Mouse (Mus musculus) NIH3T3 (cell line): ENCODE data around the gene Setdb1.

ENCODE experiments used
- DNase-seq: peaks from one replicate; pipeline ENCODE4 v3.0.0-alpha.2; 2012; ENCODE audit warnings: low read depth

Gene Setdb1

DNA sequence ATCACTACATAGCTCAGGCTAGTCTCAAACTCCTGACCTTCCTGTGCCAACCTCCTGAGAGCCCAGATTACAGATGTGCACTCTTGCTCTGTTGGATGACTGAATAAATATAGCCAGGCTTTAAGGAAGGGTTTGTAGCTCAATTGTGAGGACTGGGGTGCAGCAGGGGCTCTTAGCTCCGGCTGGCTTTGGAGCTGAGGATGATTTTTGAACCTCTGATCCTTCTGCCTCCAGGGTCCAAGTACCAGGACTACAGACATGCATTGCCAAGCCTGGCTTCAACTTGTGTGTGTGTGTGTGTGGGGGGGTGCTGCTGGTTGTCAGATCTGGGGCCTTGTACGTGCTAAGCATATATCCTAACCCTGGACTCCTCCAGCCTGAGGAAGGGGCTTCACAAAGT is 64.1 kb downstream of the Setdb1 start:
- DNase-seq = no peak

DNA sequence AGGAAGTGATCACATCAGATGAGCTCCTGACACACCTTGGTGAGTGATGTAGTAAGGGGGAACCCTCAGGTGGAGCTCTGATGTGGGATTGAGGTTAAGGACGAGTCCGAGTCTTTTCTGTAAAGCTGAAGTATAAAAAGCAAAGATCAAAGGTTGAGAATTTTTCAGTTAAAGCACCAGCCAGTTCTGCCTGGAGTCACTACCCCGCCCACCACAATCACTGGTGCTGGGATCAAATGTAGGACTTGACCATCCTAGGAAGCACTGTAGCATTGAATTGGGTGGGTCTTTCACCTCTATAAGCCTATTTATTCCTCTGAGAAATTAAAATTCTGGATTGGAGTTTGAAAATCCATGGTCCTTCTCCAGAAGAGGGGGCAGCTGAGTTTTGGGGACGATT is 66.0 kb downstream of the Setdb1 start:
- no peak for DNase-seq

- no peak for DNase-seq
These were observed 66.8 kb downstream of the Setdb1 start for GRCm38 (mm10) chr3:95290156-95290555.

GRCm38 (mm10) chr3:95289419-95289818 is 67.6 kb downstream of the Setdb1 start:
- DNase-seq = no peak

- no peak for DNase-seq
These were observed 69.5 kb downstream of the Setdb1 start for GRCm38 (mm10) chr3:95287541-95287940.

DNA sequence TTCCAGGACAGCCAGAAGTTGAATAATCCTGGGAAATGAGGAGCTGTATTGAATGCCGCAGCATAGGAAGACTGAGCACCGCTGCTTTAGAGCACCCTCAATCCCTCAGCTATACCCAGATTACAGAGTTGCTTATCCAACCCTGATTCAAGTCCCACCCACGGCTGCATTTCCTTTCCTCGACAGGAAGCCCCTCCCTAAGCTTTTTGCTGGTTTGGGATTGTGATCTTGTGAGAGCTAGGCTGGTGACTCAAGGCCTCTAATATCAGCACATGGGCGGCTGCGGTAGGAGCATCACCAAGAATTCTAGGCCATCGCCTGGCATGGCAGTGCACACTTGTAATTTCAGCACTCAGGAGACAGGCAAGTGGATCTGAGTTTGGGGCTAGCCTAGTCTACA is 70.5 kb downstream of the Setdb1 start:
- peak; percentile 36 for DNase-seq

DNA sequence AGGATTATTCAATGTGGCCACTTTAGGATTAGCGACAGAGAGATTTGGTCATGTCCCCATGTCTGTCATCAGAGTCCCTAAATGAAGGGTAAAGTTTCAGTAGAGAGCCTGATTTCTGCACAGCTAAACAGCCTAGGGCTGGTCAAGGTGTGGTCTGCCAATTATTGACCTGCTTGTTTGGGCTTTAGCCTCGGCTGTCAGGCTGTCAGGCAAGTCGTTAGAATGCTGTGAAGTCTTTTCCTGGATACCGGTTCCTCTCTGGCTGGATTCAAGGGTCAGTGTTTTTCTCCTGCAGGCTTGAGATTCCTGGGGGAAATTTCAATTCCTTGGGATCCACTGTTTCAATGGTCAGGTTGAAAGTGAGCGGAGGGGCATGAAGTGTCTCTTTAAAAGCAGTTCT is 71.0 kb downstream of the Setdb1 start:
- no peak for DNase-seq

- DNase-seq = no peak
These were observed 71.6 kb downstream of the Setdb1 start for GRCm38 (mm10) chr3:95285390-95285789.

GRCm38 (mm10) chr3:95284501-95285281 is 72.3 kb downstream of the Setdb1 start:
- no peak for DNase-seq

GRCm38 (mm10) chr3:95284062-95284461 is 72.9 kb downstream of the Setdb1 start:
- no peak for DNase-seq

- peak; percentile 49 for DNase-seq
These were observed 73.4 kb downstream of the Setdb1 start for GRCm38 (mm10) chr3:95283589-95283941.

GRCm38 (mm10) chr3:95282865-95283588 is 74.0 kb downstream of the Setdb1 start:
- peak; percentile 93 for DNase-seq

GRCm38 (mm10) chr3:95282381-95282864 is 74.6 kb downstream of the Setdb1 start:
- DNase-seq = peak; percentile 75

DNA sequence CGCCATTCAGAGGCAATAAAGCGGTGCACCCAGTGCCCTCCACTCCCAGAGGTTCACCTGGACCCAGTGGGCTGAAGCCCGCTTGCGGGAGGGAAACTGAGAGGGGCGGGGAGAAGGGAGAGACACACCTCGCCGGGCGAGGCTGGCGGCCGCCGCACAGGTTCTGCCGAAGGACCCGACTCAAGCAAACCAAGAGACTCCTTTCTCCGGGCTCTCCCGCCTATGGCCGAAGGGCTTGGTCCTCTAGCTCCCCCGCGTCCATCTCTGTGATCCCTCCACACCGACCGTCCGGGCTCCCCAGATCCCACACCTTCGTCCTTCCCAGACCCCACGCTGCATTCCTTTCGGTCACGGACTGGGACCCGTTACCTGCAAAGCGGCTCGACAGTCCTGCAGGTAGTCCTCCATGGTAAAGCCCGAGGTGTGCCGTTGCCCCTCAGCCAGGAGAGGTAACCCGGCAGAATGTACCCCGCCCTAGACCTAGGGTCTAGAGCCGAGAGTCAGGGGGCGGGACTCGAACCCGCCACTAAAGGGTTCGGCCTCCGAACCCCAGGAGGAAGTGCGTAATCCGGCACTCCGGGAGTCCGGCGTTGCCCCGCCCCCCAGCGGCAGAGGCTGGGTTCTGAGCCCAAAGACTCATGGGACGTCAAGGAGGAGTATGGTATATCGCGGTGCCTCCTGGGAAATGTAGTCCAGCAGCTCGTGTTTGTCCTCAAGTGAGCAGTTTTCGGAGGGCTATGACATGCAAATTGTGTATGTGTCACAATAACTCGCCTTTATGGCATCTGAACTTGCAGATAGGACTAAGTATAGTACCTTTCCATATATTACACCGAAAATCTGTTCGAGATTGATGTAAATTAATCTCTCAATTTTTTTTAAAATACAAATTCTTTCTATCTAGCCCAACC is 75.5 kb downstream of the Setdb1 start, which contains the start of the genes Mindy1 and Prune1:
Mindy1 (plus strand) TSS at position 130 of the 911 bp plus-strand sequence.
Prune1 (minus strand) TSS at position 861 of the 911 bp plus-strand sequence.
- peak; percentile 99 for DNase-seq

GRCm38 (mm10) chr3:95280747-95281146 is 76.3 kb downstream of the Setdb1 start:
- peak; percentile 71 for DNase-seq

GRCm38 (mm10) chr3:95277149-95277551 is 79.9 kb downstream of the Setdb1 start:
- no peak for DNase-seq

- DNase-seq = peak; percentile 47
These were observed 80.5 kb downstream of the Setdb1 start for GRCm38 (mm10) chr3:95276428-95276934.

DNA sequence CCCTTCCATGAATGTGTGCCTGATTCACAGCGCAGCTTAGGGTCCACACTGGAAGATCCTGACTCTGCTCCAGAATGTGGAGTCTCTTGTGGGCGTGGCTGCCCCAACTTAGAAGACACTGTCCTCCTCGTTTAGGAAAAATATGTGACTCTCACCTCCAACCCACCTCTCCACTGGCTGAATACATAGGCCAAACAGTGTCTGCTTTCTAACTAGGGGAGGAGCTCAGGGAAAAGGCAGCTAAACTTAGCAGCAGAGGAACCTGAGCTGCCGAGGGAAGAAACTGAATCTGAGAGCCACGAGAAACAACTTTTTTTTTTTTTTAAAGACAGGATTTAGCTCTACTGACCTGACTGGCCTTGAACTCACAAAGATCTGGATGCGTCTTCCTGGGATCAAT is 81.8 kb downstream of the Setdb1 start:
- DNase-seq = no peak

DNA sequence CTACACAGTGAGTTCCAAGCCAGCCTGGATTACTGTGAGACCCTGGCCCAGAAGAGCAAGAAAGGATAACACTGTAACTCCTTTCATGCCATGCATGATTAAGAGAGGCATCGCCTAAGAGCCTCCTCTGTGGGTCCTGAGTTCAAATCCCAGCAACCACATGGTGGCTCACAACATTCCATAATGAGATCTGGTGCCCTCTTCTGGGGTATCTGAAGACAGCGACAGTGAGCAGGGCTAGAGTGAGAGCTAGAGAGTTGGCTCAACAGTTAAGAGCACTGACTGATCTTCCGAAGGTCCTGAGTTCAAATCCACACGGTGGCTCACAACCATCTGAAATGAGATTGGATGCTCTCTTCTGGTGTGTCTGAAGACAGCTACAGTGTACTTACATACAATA is 82.5 kb downstream of the Setdb1 start:
- DNase-seq = no peak
